14 mouse cellular contexts compared by ENCODE assay signal in genomic region chr6:146979953-146980352, GRCm38 (mm10). TPM values are rescaled to one million over a fixed set of nuclear protein-coding genes. Genes with fewer than 3 reads are reported as not detected.
DNase-seq lines count a peak whose midpoint lies in the region; ATAC-seq and TF ChIP-seq lines count a peak whose summit lies in the region.
"Had no signal": no experiment of that assay in that cellular context is flagged by ENCODE, and none has a peak within 500 bp of the region (broad histone marks: within the 10 kb centered on the region; RNA-seq: fewer than 3 reads in every experiment).

No protein-coding gene starts in this region.

- peak; percentile 67 for DNase-seq in kidney, adult 11 months
- DNase-seq in kidney, postnatal 36 days = peak; percentile 29 to 66
- peak; percentile 21 to 42 for DNase-seq in lung, postnatal 4 days
- DNase-seq in urinary bladder, postnatal 25 days (ENCODE audit: low spot score) = no peak
- DNase-seq in gastrocnemius, adult 2 months = no peak
- DNase-seq in c-Kit-positive CD71-positive TER-119-positive erythroid progenitor cells, embryonic 14.5 days (ENCODE audit: low spot score) = no peak
- DNase-seq: cerebellum, postnatal 25 days; gastrocnemius, postnatal 10 days; right cerebral cortex, postnatal 25 days had no signal

- H3K27me3 ChIP-seq in kidney, embryonic 14.5 days (ENCODE audit: control insufficient read depth, insufficient read depth, low read length) = no peaks in the 10 kb centered on the region
- H3K27me3 ChIP-seq in intestine, postnatal 0 days (replicated peaks; ENCODE audit: control insufficient read depth, insufficient read depth, low read length) = no peaks in the 10 kb centered on the region
- H3K27me3 ChIP-seq: midbrain, embryonic 15.5 days; neural tube, embryonic 15.5 days had no signal

- no peaks in the 10 kb centered on the region for H3K4me1 ChIP-seq in kidney, embryonic 14.5 days (ENCODE audit: control insufficient read depth, insufficient read depth, low read length)
- H3K4me1 ChIP-seq in intestine, postnatal 0 days (replicated peaks; ENCODE audit: control insufficient read depth, insufficient read depth, low read length) = no peaks in the 10 kb centered on the region; the same call in 1 of the 2 replicates

- H3K4me2 ChIP-seq in kidney, embryonic 14.5 days (replicated peaks; ENCODE audit: low read depth, low read length) = no peak overlapping the region
- no peak overlapping the region for H3K4me2 ChIP-seq in intestine, postnatal 0 days (replicated peaks; ENCODE audit: low read depth)
- H3K4me2 ChIP-seq: midbrain, embryonic 15.5 days; neural tube, embryonic 15.5 days had no signal

- no peak for TF ChIP-seq CTCF in intestine, postnatal 0 days (IDR thresholded peaks at IDR 0.05; ENCODE audit: low read depth)
- TF ChIP-seq CTCF in gastrocnemius, adult 2 months (IDR thresholded peaks at IDR 0.05) = no peak

- no peak overlapping the region; the same call in 1 of the 2 replicates for H3K27ac ChIP-seq in kidney, embryonic 14.5 days (ENCODE audit: low read depth, low read length)
- H3K27ac ChIP-seq in intestine, postnatal 0 days (ENCODE audit: low read depth, low read length) = 0 out of 2 replicates have a peak overlapping the region, but pooled peaks have one; percentile 23
- H3K27ac ChIP-seq in gastrocnemius, adult 2 months = no peak overlapping the region
- H3K27ac ChIP-seq: liver, embryonic 14.5 days; midbrain, embryonic 15.5 days; neural tube, embryonic 15.5 days had no signal

- no peak overlapping the region for H3K4me3 ChIP-seq in kidney, embryonic 14.5 days (ENCODE audit: low read length)
- no peak overlapping the region for H3K4me3 ChIP-seq in intestine, postnatal 0 days (ENCODE audit: low read depth, low read length)
- no peak overlapping the region for H3K4me3 ChIP-seq in gastrocnemius, adult 2 months
- H3K4me3 ChIP-seq: midbrain, embryonic 15.5 days; neural tube, embryonic 15.5 days had no signal

- H3K36me3 ChIP-seq in kidney, embryonic 14.5 days (ENCODE audit: control insufficient read depth, insufficient read depth, low read length) = peaks cover 12% of the 10 kb centered on the region; the same call in 1 of the 2 replicates
- peaks cover 38% of the 10 kb centered on the region; the same call in 1 of the 2 replicates for H3K36me3 ChIP-seq in intestine, postnatal 0 days (ENCODE audit: control insufficient read depth, insufficient read depth)
- H3K36me3 ChIP-seq: midbrain, embryonic 15.5 days; neural tube, embryonic 15.5 days had no signal

- 45% methylated on average over 3 of the region's 3 CpGs for WGBS in kidney, embryonic 14.5 days
- 45% methylated on average over 3 of the region's 3 CpGs for WGBS in intestine, postnatal 0 days

- intact Hi-C loops in gastrocnemius, adult 2 months (cut with DNase I) = loop anchor here (5.0 kb wide), 1 partner anchor 93 kb away; the partner anchor contains the start of gene Ppfibp1

- ATAC-seq in kidney, embryonic 14.5 days (ENCODE audit: low FRiP score, low TSS enrichment) = no peak
- ATAC-seq in intestine, postnatal 0 days = no peak
- ATAC-seq: midbrain, embryonic 15.5 days had no signal

- H3K9me3 ChIP-seq in kidney, embryonic 14.5 days (ENCODE audit: control insufficient read depth, low read length) = no peaks in the 10 kb centered on the region
- no peaks in the 10 kb centered on the region for H3K9me3 ChIP-seq in intestine, postnatal 0 days (ENCODE audit: control insufficient read depth)
- H3K9me3 ChIP-seq: midbrain, embryonic 15.5 days; neural tube, embryonic 15.5 days had no signal

- H3K9ac ChIP-seq in kidney, embryonic 14.5 days (ENCODE audit: low read depth, low read length) = no peak overlapping the region
- H3K9ac ChIP-seq in intestine, postnatal 0 days (ENCODE audit: low read depth, low read length) = no peak overlapping the region
- H3K9ac ChIP-seq: liver, embryonic 14.5 days; midbrain, embryonic 15.5 days; neural tube, embryonic 15.5 days had no signal

RNA-seq across cellular contexts. Expression of gene 1700034J05Rik, which starts 25.7 kb away (rescaled TPM):
- 0.37 and 0.45 TPM in 2 replicates for polyA plus RNA-seq in kidney, embryonic 14.5 days (2014; fragmentation: Nextera tagmentation; extraction: Ambion mirVana)
- polyA plus RNA-seq in intestine, postnatal 0 days (2015; fragmentation: Nextera tagmentation; extraction: Ambion mirVana) = 0.24 TPM in 1 of 2 replicates, not detected in the other
- total RNA-seq in gastrocnemius, adult 2 months (2021) = not detected
- total RNA-seq: gastrocnemius, postnatal 10 days had no signal
- polyA plus RNA-seq: liver, embryonic 14.5 days; midbrain, embryonic 15.5 days; neural tube, embryonic 15.5 days had no signal

RNA-seq across cellular contexts. Expression of gene Rep15, which starts 52.4 kb away (rescaled TPM):
- polyA plus RNA-seq in kidney, embryonic 14.5 days (2014; fragmentation: Nextera tagmentation; extraction: Ambion mirVana) = 1.6 and 1.7 TPM in 2 replicates
- polyA plus RNA-seq in intestine, postnatal 0 days (2015; fragmentation: Nextera tagmentation; extraction: Ambion mirVana) = 10.4 and 11.7 TPM in 2 replicates
- total RNA-seq in gastrocnemius, adult 2 months (2021) = under 1 TPM; 0.59 to 0.66 TPM

Comparison
In these comparisons a context has a peak if more than half of its experiments do, and no peak if none do; other contexts are left out.
1. DNase-seq: peak in kidney, adult 11 months (single experiment), kidney, postnatal 36 days (2 of 2) and lung, postnatal 4 days (2 of 2); none in urinary bladder, postnatal 25 days (single experiment), gastrocnemius, adult 2 months (single experiment) and c-Kit-positive CD71-positive TER-119-positive erythroid progenitor cells, embryonic 14.5 days (single experiment).